Mouse (Mus musculus) kidney, adult 9 months (tissue): ENCODE results near the gene Dgkb.

Experiments used
- DNase-seq: peaks from one replicate; pipeline ENCODE4 v3.0.0; 2022

The Dgkb gene

GRCm38 (mm10) chr12:38017674-38018073, 200.1 kb downstream of the Dgkb start:
- no peak for DNase-seq

DNA sequence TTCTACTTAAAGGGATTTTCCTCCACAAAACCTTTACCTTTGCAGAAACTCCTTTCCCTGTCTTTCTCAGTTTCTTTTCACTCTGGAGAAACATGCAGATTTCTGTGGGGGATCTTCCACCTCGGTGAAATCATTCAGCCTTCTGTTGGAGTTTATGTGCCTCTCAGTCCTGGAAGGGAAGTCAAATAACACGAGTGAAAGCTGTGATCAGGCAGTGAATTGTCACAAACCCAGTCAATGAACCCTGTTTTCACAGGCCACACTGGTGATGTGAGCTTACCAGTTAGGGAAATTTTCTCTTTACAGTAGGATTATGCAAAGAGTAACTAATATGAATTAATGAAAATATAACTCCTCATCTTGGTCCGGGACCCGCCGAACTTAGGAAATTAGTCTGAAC, 229.7 kb downstream of the Dgkb start:
- DNase-seq: no peak

DNA sequence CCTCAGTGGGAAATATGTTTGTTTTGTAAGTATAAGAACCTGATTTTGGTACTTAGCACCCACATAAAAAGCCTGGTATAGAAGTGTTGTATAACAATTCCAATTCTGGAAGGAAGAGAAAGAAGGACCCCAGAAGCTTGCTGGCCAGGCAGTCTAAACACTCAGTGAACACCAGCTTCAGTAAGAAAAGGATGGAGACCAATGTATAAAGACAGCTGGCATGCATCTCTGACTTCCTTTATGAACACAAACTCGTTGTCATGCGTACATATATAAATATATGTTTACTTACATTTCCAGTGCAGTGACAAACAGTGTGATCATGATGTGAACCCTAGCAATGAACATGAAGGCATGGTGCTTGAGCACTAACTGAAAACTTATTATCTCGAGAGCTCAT, 270.7 kb downstream of the Dgkb start:
- no peak for DNase-seq

GRCm38 (mm10) chr12:38111928-38112327, 294.4 kb downstream of the Dgkb start:
- DNase-seq: no peak

GRCm38 (mm10) chr12:38114990-38115615, 297.6 kb downstream of the Dgkb start:
- DNase-seq: peak; percentile 47

- peak; percentile 14 for DNase-seq
These were observed 306.0 kb downstream of the Dgkb start for GRCm38 (mm10) chr12:38123524-38123923.

GRCm38 (mm10) chr12:38125297-38125696, 307.8 kb downstream of the Dgkb start:
- no peak for DNase-seq

- DNase-seq: peak; percentile 22
These were observed 312.8 kb downstream of the Dgkb start for GRCm38 (mm10) chr12:38130209-38130915.

DNA sequence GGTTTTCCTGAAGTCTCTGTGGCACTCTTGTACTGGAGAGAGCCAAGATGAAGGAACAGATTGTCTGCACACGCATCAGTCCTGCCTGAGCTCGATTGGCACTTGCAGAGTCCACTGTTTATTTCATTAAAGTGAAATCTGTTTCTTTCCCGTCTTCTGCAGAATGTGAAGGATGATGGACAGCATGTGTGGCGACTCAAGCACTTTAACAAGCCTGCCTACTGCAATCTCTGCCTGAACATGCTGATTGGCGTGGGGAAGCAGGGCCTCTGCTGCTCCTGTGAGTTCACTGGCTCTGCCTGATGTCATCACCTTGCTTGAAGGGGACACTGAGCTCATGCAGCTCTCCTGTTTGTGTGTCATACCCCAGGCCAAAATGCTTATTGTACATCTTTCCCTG, 318.9 kb downstream of the Dgkb start:
- DNase-seq: no peak

- peak; percentile 7 for DNase-seq
These were observed 322.5 kb downstream of the Dgkb start for GRCm38 (mm10) chr12:38140039-38140438.

GRCm38 (mm10) chr12:38232665-38233064, 415.1 kb downstream of the Dgkb start:
- no peak for DNase-seq

- no peak for DNase-seq
These were observed 451.3 kb downstream of the Dgkb start for GRCm38 (mm10) chr12:38268856-38269255.

GRCm38 (mm10) chr12:38301497-38301896, 484.0 kb downstream of the Dgkb start:
- no peak for DNase-seq

- DNase-seq: no peak
These were observed 486.3 kb downstream of the Dgkb start for GRCm38 (mm10) chr12:38303841-38304240.

DNA sequence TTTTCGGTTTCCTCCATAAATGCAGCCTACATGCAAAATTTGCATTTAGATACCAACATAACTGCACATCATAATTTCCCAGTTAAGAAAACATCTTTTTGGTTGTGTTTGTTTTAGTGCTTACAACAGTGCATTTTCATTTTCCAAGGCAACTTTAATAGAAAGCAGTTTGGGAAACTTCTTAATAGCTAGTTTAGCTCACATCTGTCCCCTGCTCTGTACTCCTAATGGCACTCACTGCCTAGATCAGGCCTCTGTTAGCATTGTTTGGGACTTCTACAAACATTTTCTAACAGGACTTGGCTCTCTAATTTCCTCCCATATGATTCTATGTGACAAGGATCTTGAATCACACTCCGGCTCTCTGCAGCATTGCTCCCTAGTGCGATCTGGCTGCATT, 486.7 kb downstream of the Dgkb start:
- DNase-seq: no peak

DNA sequence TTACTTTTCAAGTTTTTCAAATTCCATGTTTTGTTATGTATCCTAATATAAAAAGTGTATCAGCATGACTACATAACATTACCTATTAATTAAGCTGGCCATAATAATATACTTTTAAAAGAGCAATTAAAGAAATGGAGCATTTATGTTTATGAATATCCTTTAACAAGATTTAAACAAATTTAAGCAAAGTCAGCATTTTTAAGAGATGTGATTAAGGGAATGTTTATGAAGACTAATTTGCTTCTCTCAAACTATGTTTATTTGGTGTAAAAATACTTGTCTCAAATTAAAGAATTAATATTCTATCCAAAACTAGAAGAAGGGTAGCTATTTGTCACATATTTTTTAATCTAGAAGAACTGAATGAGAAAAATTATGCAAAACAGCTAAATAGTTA, 492.4 kb downstream of the Dgkb start:
- no peak for DNase-seq

- no peak for DNase-seq
These were observed 510.3 kb downstream of the Dgkb start for GRCm38 (mm10) chr12:38327729-38328271.

- DNase-seq: no peak
These were observed 511.3 kb downstream of the Dgkb start for GRCm38 (mm10) chr12:38328779-38329178.

GRCm38 (mm10) chr12:38342657-38343056, 525.1 kb downstream of the Dgkb start:
- peak; percentile 39 for DNase-seq

GRCm38 (mm10) chr12:38352481-38352880, 535.0 kb downstream of the Dgkb start:
- DNase-seq: no peak

DNA sequence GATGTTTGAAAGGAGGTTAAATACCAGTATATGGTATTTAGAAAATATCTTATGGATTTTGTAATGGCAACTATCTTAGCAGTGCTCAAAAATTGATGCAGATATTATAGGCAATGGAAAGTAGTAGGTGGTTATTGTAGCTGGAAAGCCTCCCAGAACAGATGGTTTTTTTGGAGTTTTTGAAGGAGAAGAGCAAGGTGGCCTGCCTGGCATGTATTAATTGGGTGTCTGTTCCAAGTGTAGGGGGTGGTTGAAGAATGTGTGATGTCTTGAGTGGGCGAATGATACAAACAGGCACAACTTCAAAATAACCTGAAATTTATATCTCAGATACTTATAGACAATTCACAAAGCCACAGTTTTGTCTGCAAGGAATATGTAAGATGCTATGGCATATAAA, 538.9 kb downstream of the Dgkb start:
- DNase-seq: no peak

GRCm38 (mm10) chr12:38361491-38361890, 544.0 kb downstream of the Dgkb start:
- DNase-seq: no peak

DNA sequence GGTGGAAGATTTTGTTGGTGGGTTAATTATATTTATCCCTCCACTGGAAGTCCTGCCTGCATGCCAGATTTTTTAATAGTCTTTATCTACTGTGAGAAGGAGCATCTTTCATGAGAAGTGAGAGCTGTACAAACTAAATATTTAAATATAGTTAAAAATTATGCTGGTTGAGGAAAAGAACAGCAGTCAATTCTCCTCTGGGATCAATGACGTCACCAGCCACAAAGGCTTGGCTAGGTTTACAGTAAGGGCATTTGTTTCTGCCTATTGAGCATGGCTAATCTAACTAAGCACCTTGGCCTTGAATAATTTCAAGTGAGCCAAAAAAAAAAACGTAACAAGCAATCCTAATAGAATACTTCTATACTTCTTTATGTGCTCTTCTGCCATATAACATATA, 554.1 kb downstream of the Dgkb start:
- DNase-seq: no peak

DNA sequence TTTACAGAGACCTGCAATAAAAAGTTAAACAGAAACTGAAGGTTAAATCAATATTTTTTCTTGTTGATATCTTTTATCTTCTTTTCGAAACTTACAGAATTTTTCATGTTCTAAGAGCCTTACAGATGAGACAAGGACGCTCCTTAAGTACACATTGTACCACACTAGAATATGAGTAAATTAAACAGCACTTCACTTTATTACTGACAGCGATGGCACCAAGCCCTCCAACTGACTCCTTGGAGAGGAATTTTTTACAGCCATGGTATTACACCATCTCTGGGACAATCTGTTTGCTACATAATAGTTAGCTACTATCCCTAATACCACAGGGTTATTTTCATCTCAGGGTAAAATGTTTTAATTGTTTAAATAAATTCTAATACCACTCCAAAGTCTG, 556.6 kb downstream of the Dgkb start:
- no peak for DNase-seq

GRCm38 (mm10) chr12:38385942-38386341, 568.4 kb downstream of the Dgkb start:
- DNase-seq: no peak
